Mouse (Mus musculus) macrophage (primary cell): ENCODE data around the gene Tll1. TPM values are rescaled to one million over a fixed set of nuclear protein-coding genes. Genes with fewer than 3 reads are reported as not detected.

ENCODE experiments used
- H3K27ac ChIP-seq: fragments of 350-480 bp; formaldehyde crosslinking; 2 replicates; pipeline ENCODE4 v1.9.0; 2021
- H3K36me3 ChIP-seq: fragments of 350-480 bp; formaldehyde crosslinking; 2 replicates; pipeline ENCODE4 v1.9.0; 2021; ENCODE audit errors: inconsistent target
- H3K4me3 ChIP-seq: fragments of 350-480 bp; formaldehyde crosslinking; 2 replicates; pipeline ENCODE4 v1.9.0; 2021; ENCODE audit errors: inconsistent target
- H3K79me2 ChIP-seq: fragments of 350-480 bp; formaldehyde crosslinking; 2 replicates; pipeline ENCODE4 v1.9.0; 2021; ENCODE audit errors: inconsistent target
- WGBS: methylation state at CpG from one replicate; pipeline ENCODE4 v1.1.7; 2026; ENCODE audit warnings: inconsistent platforms; ENCODE audit not compliant: missing documents; 5-methylcytosine and 5-hydroxymethylcytosine counted together
- polyA plus RNA-seq: library from polyadenylated mRNA; stranded (reverse); fragments of 250-400 nt; gene quantifications from 3 replicates; pipeline ENCODE4 v1.2.4, GENCODE M21; 2018; ENCODE audit warnings: inconsistent platforms
- total RNA-seq, 78 experiments: library from RNA; depleted of rRNA; stranded (reverse); fragments of 250-400 nt; gene quantifications; 1 replicate in 9 of 78; 2 replicates in 24 of 78; 3 replicates in 43 of 78; 4 replicates in 2 of 78; pipeline ENCODE4 v1.2.4; 2018; ENCODE audit warnings: inconsistent platforms in 56 of 78

Gene Tll1
- total RNA-seq (2018; cell fraction: chromatin; rRNA removed): under 1 TPM in 1 of 26 experiments, not detected in 25; 0.51 TPM
- not detected for total RNA-seq (2018; cell fraction: cytosol; rRNA removed)
- total RNA-seq (2018; cell fraction: nucleus; rRNA removed): not detected
- polyA plus RNA-seq: not detected in 3 replicates

GRCm38 (mm10) chr8:64206024-64206385, at the start of gene Tll1:
Gene Tll1, minus strand, starts transcription at chr8:64206271.
- Histone ChIP-seq H3K27ac (no peak within 1 kb of the TSS), H3K36me3 (no peaks in the 10 kb centered on the region), H3K79me2 (no peaks in the 10 kb centered on the region), H3K4me3 (no peak within 1 kb of the TSS)
- WGBS: 1% methylated on average over 18 of the region's 18 CpGs

GRCm38 (mm10) chr8:64238645-64239044, 32.6 kb upstream of the Tll1 start:
- Histone ChIP-seq H3K36me3 (no peaks in the 10 kb centered on the region), H3K27ac (no peak overlapping the region), H3K4me3 (no peak overlapping the region), H3K79me2 (no peaks in the 10 kb centered on the region)
- WGBS: 91% methylated on average over 2 of the region's 2 CpGs

GRCm38 (mm10) chr8:64221600-64221999, 15.5 kb upstream of the Tll1 start:
- WGBS: 94% methylated on average over 3 of the region's 3 CpGs
- H3K79me2 ChIP-seq: no peaks in the 10 kb centered on the region
- no peaks in the 10 kb centered on the region for H3K36me3 ChIP-seq
- H3K4me3 ChIP-seq: no peak overlapping the region
- no peak overlapping the region for H3K27ac ChIP-seq

- Histone ChIP-seq H3K79me2 (no peaks in the 10 kb centered on the region), H3K36me3 (no peaks in the 10 kb centered on the region), H3K4me3 (no peak overlapping the region), H3K27ac (no peak overlapping the region)
- WGBS: 86% methylated on average over 2 of the region's 2 CpGs
Measured at GRCm38 (mm10) chr8:64217644-64218043, 11.6 kb upstream of the Tll1 start.

GRCm38 (mm10) chr8:64216252-64216651, 10.2 kb upstream of the Tll1 start:
- H3K36me3 ChIP-seq: no peaks in the 10 kb centered on the region
- WGBS: no CpG with 5 or more reads among the region's 1 CpGs
- no peak overlapping the region for H3K4me3 ChIP-seq
- H3K27ac ChIP-seq: no peak overlapping the region
- no peaks in the 10 kb centered on the region for H3K79me2 ChIP-seq

GRCm38 (mm10) chr8:64215374-64215773, 9.3 kb upstream of the Tll1 start:
- Histone ChIP-seq H3K79me2 (no peaks in the 10 kb centered on the region), H3K27ac (no peak overlapping the region), H3K4me3 (no peak overlapping the region), H3K36me3 (no peaks in the 10 kb centered on the region)
- 62% methylated on average over 6 of the region's 6 CpGs for WGBS

- Histone ChIP-seq H3K79me2 (no peaks in the 10 kb centered on the region), H3K4me3 (no peak overlapping the region), H3K27ac (no peak overlapping the region), H3K36me3 (no peaks in the 10 kb centered on the region)
- 64% methylated on average over 1 of the region's 1 CpGs for WGBS
Measured at GRCm38 (mm10) chr8:64214906-64215305, 8.8 kb upstream of the Tll1 start.

GRCm38 (mm10) chr8:64206411-64206861, 365 bp upstream of the Tll1 start:
- Histone ChIP-seq H3K36me3 (no peaks in the 10 kb centered on the region), H3K79me2 (no peaks in the 10 kb centered on the region), H3K4me3 (no peak overlapping the region), H3K27ac (no peak overlapping the region)
- 2% methylated on average over 12 of the region's 12 CpGs for WGBS

GRCm38 (mm10) chr8:64205321-64206023, 599 bp downstream of the Tll1 start:
- Histone ChIP-seq H3K79me2 (no peaks in the 10 kb centered on the region), H3K4me3 (no peak overlapping the region), H3K36me3 (no peaks in the 10 kb centered on the region), H3K27ac (no peak overlapping the region)
- WGBS: under 1% methylated on average over 61 of the region's 61 CpGs

GRCm38 (mm10) chr8:64204801-64205311, 1.2 kb downstream of the Tll1 start:
- 2% methylated on average over 18 of the region's 19 CpGs for WGBS
- Histone ChIP-seq H3K4me3 (no peak overlapping the region), H3K79me2 (no peaks in the 10 kb centered on the region), H3K36me3 (no peaks in the 10 kb centered on the region), H3K27ac (no peak overlapping the region)

GRCm38 (mm10) chr8:64204167-64204566, 1.9 kb downstream of the Tll1 start:
- no peaks in the 10 kb centered on the region for H3K79me2 ChIP-seq
- no peak overlapping the region for H3K4me3 ChIP-seq
- no peaks in the 10 kb centered on the region for H3K36me3 ChIP-seq
- WGBS: 4% methylated on average over 19 of the region's 19 CpGs
- no peak overlapping the region for H3K27ac ChIP-seq

GRCm38 (mm10) chr8:64198326-64198725, 7.7 kb downstream of the Tll1 start:
- no peaks in the 10 kb centered on the region for H3K79me2 ChIP-seq

GRCm38 (mm10) chr8:64193421-64193820, 12.7 kb downstream of the Tll1 start:
- 65% methylated on average over 2 of the region's 2 CpGs for WGBS
- H3K4me3 ChIP-seq: no peak overlapping the region
- no peaks in the 10 kb centered on the region for H3K36me3 ChIP-seq
- H3K27ac ChIP-seq: no peak overlapping the region
- no peaks in the 10 kb centered on the region for H3K79me2 ChIP-seq

More at GRCm38 (mm10) chr8:64198326-64198725, 7.7 kb downstream of the Tll1 start:
- Histone ChIP-seq H3K27ac (no peak overlapping the region), H3K4me3 (no peak overlapping the region), H3K36me3 (no peaks in the 10 kb centered on the region)
- WGBS: 100% methylated on average over 2 of the region's 2 CpGs

GRCm38 (mm10) chr8:64187881-64188280, 18.2 kb downstream of the Tll1 start:
- Histone ChIP-seq H3K79me2 (no peaks in the 10 kb centered on the region), H3K27ac (no peak overlapping the region), H3K36me3 (no peaks in the 10 kb centered on the region), H3K4me3 (no peak overlapping the region)
- 92% methylated on average over 2 of the region's 2 CpGs for WGBS

GRCm38 (mm10) chr8:64176931-64177330, 29.1 kb downstream of the Tll1 start:
- H3K36me3 ChIP-seq: no peaks in the 10 kb centered on the region
- WGBS: 100% methylated on average over 2 of the region's 2 CpGs
- no peaks in the 10 kb centered on the region for H3K79me2 ChIP-seq
- no peak overlapping the region for H3K4me3 ChIP-seq
- no peak overlapping the region for H3K27ac ChIP-seq
